Mouse (Mus musculus) forebrain, embryonic 11.5 days (tissue): Measurements from ENCODE around the gene Drosha. TPM values are rescaled to one million over a fixed set of nuclear protein-coding genes. Genes with fewer than 3 reads are reported as not detected.

Source experiments
- ATAC-seq: fragments of 200-750 bp; cut with Nextera tagmentation; replicated peaks from 2 replicates; pipeline ENCODE4 v1.8.0; 2017; ENCODE audit warnings: moderate TSS enrichment; ENCODE audit not compliant: low FRiP score
- DNase-seq: peaks from one replicate; pipeline ENCODE4 v3.0.0-alpha.2; 2017; ENCODE audit warnings: low spot score
- H3K27ac ChIP-seq: fragments of 300-500 bp; sonication (generic); 2 replicates; pipeline ENCODE4 v1.5.1; 2014; ENCODE audit warnings: low read depth, low read length
- H3K27me3 ChIP-seq: fragments of 300-500 bp; sonication (generic); 2 replicates; pipeline ENCODE4 v1.6.1; 2014; ENCODE audit warnings: mild to moderate bottlenecking, low read length, mixed read lengths; ENCODE audit not compliant: control insufficient read depth, insufficient read depth
- H3K36me3 ChIP-seq: fragments of 300-500 bp; sonication (generic); 2 replicates; pipeline ENCODE4 v1.6.1; 2014; ENCODE audit warnings: mild to moderate bottlenecking, low read length, moderate library complexity, mixed read lengths; ENCODE audit not compliant: control insufficient read depth, insufficient read depth
- H3K4me1 ChIP-seq: fragments of 300-500 bp; sonication (generic); replicated peaks from 2 replicates; pipeline ENCODE4 v1.6.1; 2014; ENCODE audit warnings: low read length, mixed read lengths; ENCODE audit not compliant: control insufficient read depth, insufficient read depth
- H3K4me2 ChIP-seq: fragments of 300-500 bp; sonication (generic); 2 replicates; pipeline ENCODE4 v1.6.1; 2014; ENCODE audit warnings: low read depth, mild to moderate bottlenecking, low read length, moderate library complexity, mixed read lengths; ENCODE audit not compliant: severe bottlenecking
- H3K4me3 ChIP-seq: fragments of 300-500 bp; sonication (generic); 2 replicates; pipeline ENCODE4 v1.5.1; 2014; ENCODE audit warnings: low read depth, low read length
- H3K9ac ChIP-seq: fragments of 300-500 bp; sonication (generic); 2 replicates; pipeline ENCODE4 v1.6.1; 2014; ENCODE audit warnings: low read length
- H3K9me3 ChIP-seq: fragments of 300-500 bp; sonication (generic); 2 replicates; pipeline ENCODE4 v1.6.1; 2016; ENCODE audit warnings: low read length, mixed read lengths; ENCODE audit not compliant: control insufficient read depth
- WGBS: fragments of 180-500 bp; shearing (Covaris S2); extraction: QIAGEN DNeasy Blood & Tissue Kit; methylation state at CpG from one replicate; pipeline ENCODE4 v1.1.7; 2014; 5-methylcytosine and 5-hydroxymethylcytosine counted together
- polyA plus RNA-seq: library from polyadenylated mRNA; unstranded; fragments of >200 nt; fragmentation: Nextera tagmentation; extraction: Ambion mirVana; gene quantifications from 2 replicates; pipeline ENCODE4 v1.2.1, GENCODE M21; 2014

Gene Drosha
- polyA plus RNA-seq, 1 experiment from 2014 or later: 90.2 TPM

GRCm38 (mm10) chr15:12878581-12878980 lies 54.0 kb downstream of the Drosha start:
- Histone ChIP-seq H3K4me2 (no peak overlapping the region), H3K9ac (no peak overlapping the region), H3K27ac (no peak overlapping the region), H3K36me3 (no peaks in the 10 kb centered on the region; the same call in 1 of the 2 replicates), H3K4me1 (no peaks in the 10 kb centered on the region), H3K4me3 (no peak overlapping the region), H3K9me3 (no peaks in the 10 kb centered on the region), H3K27me3 (no peaks in the 10 kb centered on the region)
- ATAC-seq: no peak
- no peak for DNase-seq
- 93% methylated on average over 9 of the region's 9 CpGs for WGBS

GRCm38 (mm10) chr15:12879937-12880336 lies 55.3 kb downstream of the Drosha start:
- no peak overlapping the region for H3K27ac ChIP-seq
- no peak overlapping the region for H3K9ac ChIP-seq
- DNase-seq: no peak
- no peak overlapping the region for H3K4me3 ChIP-seq
- ATAC-seq: no peak
- 96% methylated on average over 8 of the region's 8 CpGs for WGBS
- H3K9me3 ChIP-seq: no peaks in the 10 kb centered on the region
- H3K4me1 ChIP-seq: no peaks in the 10 kb centered on the region
- no peak overlapping the region for H3K4me2 ChIP-seq
- H3K27me3 ChIP-seq: no peaks in the 10 kb centered on the region
- no peaks in the 10 kb centered on the region; the same call in 1 of the 2 replicates for H3K36me3 ChIP-seq

GRCm38 (mm10) chr15:12884855-12885254 lies 60.2 kb downstream of the Drosha start:
- peaks cover 5% of the 10 kb centered on the region; the same call in 1 of the 2 replicates for H3K36me3 ChIP-seq
- 92% methylated on average over 15 of the region's 15 CpGs for WGBS

GRCm38 (mm10) chr15:12885361-12885760 lies 60.7 kb downstream of the Drosha start:
- Histone ChIP-seq H3K27ac (no peak overlapping the region), H3K4me1 (no peaks in the 10 kb centered on the region), H3K4me3 (no peak overlapping the region), H3K36me3 (peaks cover 5% of the 10 kb centered on the region; the same call in 1 of the 2 replicates), H3K4me2 (no peak overlapping the region), H3K9ac (no peak overlapping the region), H3K9me3 (no peaks in the 10 kb centered on the region), H3K27me3 (no peaks in the 10 kb centered on the region)
- WGBS: 95% methylated on average over 11 of the region's 11 CpGs
- no peak for DNase-seq
- no peak for ATAC-seq

More at GRCm38 (mm10) chr15:12884855-12885254, 60.2 kb downstream of the Drosha start:
- DNase-seq (no peak), ATAC-seq (no peak)
- Histone ChIP-seq H3K9me3 (no peaks in the 10 kb centered on the region), H3K4me3 (no peak overlapping the region), H3K4me1 (no peaks in the 10 kb centered on the region), H3K27ac (no peak overlapping the region), H3K27me3 (no peaks in the 10 kb centered on the region), H3K4me2 (no peak overlapping the region), H3K9ac (no peak overlapping the region)

GRCm38 (mm10) chr15:12887206-12887605 lies 62.6 kb downstream of the Drosha start:
- Histone ChIP-seq H3K27me3 (no peaks in the 10 kb centered on the region), H3K4me2 (no peak overlapping the region), H3K9me3 (no peaks in the 10 kb centered on the region), H3K27ac (no peak overlapping the region), H3K36me3 (peaks cover 5% of the 10 kb centered on the region; the same call in 1 of the 2 replicates), H3K4me3 (no peak overlapping the region), H3K4me1 (no peaks in the 10 kb centered on the region), H3K9ac (no peak overlapping the region)
- DNase-seq (no peak), ATAC-seq (no peak)
- WGBS: 90% methylated on average over 8 of the region's 8 CpGs

- Histone ChIP-seq H3K9ac (no peak overlapping the region), H3K36me3 (peaks cover 5% of the 10 kb centered on the region; the same call in 1 of the 2 replicates), H3K27me3 (no peaks in the 10 kb centered on the region), H3K27ac (no peak overlapping the region), H3K4me3 (no peak overlapping the region), H3K9me3 (no peaks in the 10 kb centered on the region), H3K4me2 (no peak overlapping the region), H3K4me1 (no peaks in the 10 kb centered on the region)
- DNase-seq: no peak
- 91% methylated on average over 4 of the region's 4 CpGs for WGBS
- no peak for ATAC-seq
Measured at GRCm38 (mm10) chr15:12888312-12888711, 63.7 kb downstream of the Drosha start.

GRCm38 (mm10) chr15:12889909-12890308 lies 65.3 kb downstream of the Drosha start:
- H3K9ac ChIP-seq: no peak overlapping the region
- H3K9me3 ChIP-seq: no peaks in the 10 kb centered on the region
- H3K27me3 ChIP-seq: no peaks in the 10 kb centered on the region
- ATAC-seq: no peak
- no peak for DNase-seq
- H3K4me2 ChIP-seq: no peak overlapping the region
- peaks cover 5% of the 10 kb centered on the region; the same call in 1 of the 2 replicates for H3K36me3 ChIP-seq
- H3K4me3 ChIP-seq: no peak overlapping the region
- H3K27ac ChIP-seq: no peak overlapping the region
- no peaks in the 10 kb centered on the region for H3K4me1 ChIP-seq
- 92% methylated on average over 11 of the region's 11 CpGs for WGBS

GRCm38 (mm10) chr15:12895426-12895825 lies 70.8 kb downstream of the Drosha start:
- H3K4me1 ChIP-seq: no peaks in the 10 kb centered on the region
- H3K4me2 ChIP-seq: no peak overlapping the region
- no peak overlapping the region for H3K4me3 ChIP-seq
- 93% methylated on average over 13 of the region's 13 CpGs for WGBS
- H3K36me3 ChIP-seq: peaks cover 7% of the 10 kb centered on the region
- no peaks in the 10 kb centered on the region for H3K9me3 ChIP-seq
- no peak for ATAC-seq
- no peaks in the 10 kb centered on the region for H3K27me3 ChIP-seq
- no peak for DNase-seq
- no peak overlapping the region for H3K9ac ChIP-seq
- no peak overlapping the region for H3K27ac ChIP-seq
